Mouse (Mus musculus) frontal cortex, adult 2 months (tissue): ENCODE data around the gene Rybp. TPM values are rescaled to one million over a fixed set of nuclear protein-coding genes. Genes with fewer than 3 reads are reported as not detected.

ENCODE experiments used
- DNase-seq, 2 experiments: peaks; one replicate each; pipeline ENCODE4 v3.0.0; 2022; ENCODE audit warnings: low spot score in 1 of 2; ENCODE audit errors: extremely low spot score in 1 of 2
- polyA plus RNA-seq: library from polyadenylated mRNA; depleted of rRNA; stranded (reverse); fragments of >200 nt; gene quantifications from 2 replicates; pipeline ENCODE4 v1.2.3, GENCODE M21; 2012

The Rybp gene
- polyA plus RNA-seq, 1 experiment = 42.8 TPM

GRCm38 (mm10) chr6:100221803-100222202 lies 65.5 kb downstream of the Rybp start:
- no peak for DNase-seq

- DNase-seq = no peak
Measured at GRCm38 (mm10) chr6:100220917-100221560, 66.2 kb downstream of the Rybp start.

GRCm38 (mm10) chr6:100219971-100220370 lies 67.3 kb downstream of the Rybp start:
- no peak for DNase-seq

- DNase-seq = peak; percentile 76 to 80
Measured at GRCm38 (mm10) chr6:100218541-100219341, 68.5 kb downstream of the Rybp start.

- no peak for DNase-seq
Measured at GRCm38 (mm10) chr6:100217507-100217906, 69.8 kb downstream of the Rybp start.

- no peak for DNase-seq
Measured at GRCm38 (mm10) chr6:100216945-100217344, 70.3 kb downstream of the Rybp start.

- no peak for DNase-seq
Measured at GRCm38 (mm10) chr6:100215809-100216208, 71.5 kb downstream of the Rybp start.

- no peak for DNase-seq
Measured at GRCm38 (mm10) chr6:100214132-100214913, 73.0 kb downstream of the Rybp start.

- no peak for DNase-seq
Measured at GRCm38 (mm10) chr6:100213596-100213995, 73.7 kb downstream of the Rybp start.

GRCm38 (mm10) chr6:100212820-100213219 lies 74.5 kb downstream of the Rybp start:
- DNase-seq = no peak

- no peak for DNase-seq
Measured at GRCm38 (mm10) chr6:100211646-100212045, 75.6 kb downstream of the Rybp start.

- no peak for DNase-seq
Measured at GRCm38 (mm10) chr6:100210517-100210916, 76.8 kb downstream of the Rybp start.

GRCm38 (mm10) chr6:100206741-100207275 lies 80.5 kb downstream of the Rybp start:
- DNase-seq = peak; percentile 92 to 94

- DNase-seq = no peak
Measured at GRCm38 (mm10) chr6:100206261-100206660, 81.0 kb downstream of the Rybp start.

- no peak for DNase-seq
Measured at GRCm38 (mm10) chr6:100204436-100204835, 82.8 kb downstream of the Rybp start.

- DNase-seq = no peak
Measured at GRCm38 (mm10) chr6:100203492-100203891, 83.8 kb downstream of the Rybp start.

GRCm38 (mm10) chr6:100202091-100202490 lies 85.2 kb downstream of the Rybp start:
- DNase-seq = no peak

GRCm38 (mm10) chr6:100197102-100197501 lies 90.2 kb downstream of the Rybp start:
- DNase-seq = no peak

- DNase-seq = no peak
Measured at GRCm38 (mm10) chr6:100195870-100196409, 91.3 kb downstream of the Rybp start.

GRCm38 (mm10) chr6:100195091-100195490 lies 92.2 kb downstream of the Rybp start:
- DNase-seq = no peak

- DNase-seq = no peak
Measured at GRCm38 (mm10) chr6:100193760-100194159, 93.5 kb downstream of the Rybp start.
